Mouse (Mus musculus) cerebellum, adult 9-10 months (tissue): ENCODE data around the gene Erc2.

Experiments
- DNase-seq: peaks from one replicate; pipeline ENCODE4 v3.0.0; 2022

The Erc2 gene

DNA sequence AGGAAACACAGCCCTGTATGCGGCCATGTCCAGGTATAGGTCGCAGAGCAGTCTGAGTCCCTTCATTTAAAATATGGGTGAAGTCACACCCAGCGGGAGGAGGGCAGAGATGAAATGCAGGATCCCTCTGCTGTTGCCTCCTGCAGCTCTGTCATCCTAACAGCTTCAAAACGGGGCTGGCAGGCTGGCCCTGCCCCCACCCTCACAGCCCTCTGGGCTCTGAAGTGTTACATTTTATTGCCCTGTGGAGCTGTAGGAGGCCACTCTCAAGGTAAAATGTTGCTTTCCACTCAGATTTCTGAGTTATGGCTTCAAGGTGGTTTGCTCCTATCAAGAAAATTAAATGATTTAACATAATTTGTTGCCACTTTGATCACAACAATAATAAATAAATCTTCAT lies 847.5 kb downstream of the Erc2 start:
- no peak for DNase-seq

DNA sequence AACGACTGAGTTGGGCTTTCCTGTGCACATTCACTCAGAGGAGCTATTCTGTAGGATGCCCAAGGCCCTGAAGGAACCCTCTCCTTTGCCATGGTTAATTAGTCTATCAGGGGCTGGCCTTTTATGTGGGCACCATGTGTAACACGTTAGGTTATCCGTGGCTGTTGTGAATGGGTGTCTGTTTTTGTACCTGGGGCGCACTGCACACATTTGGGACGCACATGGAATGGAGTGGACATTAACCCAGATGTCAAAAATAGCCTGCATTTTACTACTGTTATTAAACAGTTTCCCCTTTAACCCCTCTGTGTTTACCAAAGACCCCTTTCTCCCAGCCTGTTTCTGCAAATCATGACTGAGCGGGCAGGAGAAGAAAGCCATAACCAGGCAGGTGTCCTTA lies 848.0 kb downstream of the Erc2 start:
- no peak for DNase-seq

DNA sequence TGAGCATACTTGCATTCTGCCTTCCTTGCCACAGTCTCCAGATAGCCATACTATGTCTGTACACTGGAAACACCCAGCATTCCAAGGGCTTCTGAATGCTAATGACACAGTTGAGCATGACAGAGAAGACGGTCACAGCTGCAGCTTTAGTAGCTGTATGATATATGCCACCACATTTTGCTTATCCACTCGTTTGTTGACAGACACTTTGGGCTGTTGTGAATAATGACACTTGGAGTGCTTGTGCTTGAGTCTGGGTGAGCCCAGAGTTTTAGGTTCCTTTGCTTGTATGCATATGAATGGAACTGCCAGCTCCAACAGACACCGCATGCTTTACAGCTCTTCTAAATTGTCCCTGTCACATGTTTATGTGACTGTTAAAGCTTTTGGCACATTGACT lies 852.8 kb downstream of the Erc2 start:
- no peak for DNase-seq

DNA sequence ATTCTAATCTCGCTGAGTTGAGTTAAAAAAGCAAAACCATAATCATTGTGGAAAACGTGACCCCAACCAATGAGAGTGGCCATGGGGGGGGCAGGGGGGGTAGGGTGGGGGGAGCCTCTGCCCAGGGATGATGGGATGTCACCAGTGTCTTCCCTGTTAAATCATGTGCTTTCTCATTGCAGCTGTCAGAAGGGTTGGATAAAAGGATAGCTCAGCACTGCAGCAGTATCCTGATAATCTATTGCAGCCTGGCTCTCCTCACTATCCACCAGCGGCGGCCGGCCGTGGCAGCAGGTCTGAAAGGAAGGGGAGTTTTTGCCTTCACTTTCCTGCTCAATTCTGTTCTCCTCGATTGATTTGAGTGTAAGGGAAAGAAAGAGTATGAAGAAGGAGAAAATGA lies 853.2 kb downstream of the Erc2 start:
- no peak for DNase-seq

DNA sequence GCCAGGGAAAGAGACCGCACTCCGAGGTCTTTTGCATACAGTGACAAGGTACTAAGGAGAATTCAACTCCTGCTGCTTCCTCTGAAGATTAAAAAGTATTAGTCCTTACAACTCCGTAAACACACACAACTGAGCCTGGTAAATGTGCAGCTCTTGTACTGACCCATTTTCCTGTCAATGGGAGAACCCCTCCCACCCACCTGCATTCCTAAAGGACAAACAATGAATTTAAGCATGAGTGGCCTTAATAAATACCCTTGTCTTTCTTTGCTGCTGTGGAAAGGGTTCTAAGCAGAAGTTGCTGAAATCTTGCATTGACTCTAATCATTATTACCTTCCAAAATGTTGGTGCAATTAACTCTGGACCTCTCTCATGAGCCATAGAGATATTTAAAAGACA lies 854.5 kb downstream of the Erc2 start:
- no peak for DNase-seq

DNA sequence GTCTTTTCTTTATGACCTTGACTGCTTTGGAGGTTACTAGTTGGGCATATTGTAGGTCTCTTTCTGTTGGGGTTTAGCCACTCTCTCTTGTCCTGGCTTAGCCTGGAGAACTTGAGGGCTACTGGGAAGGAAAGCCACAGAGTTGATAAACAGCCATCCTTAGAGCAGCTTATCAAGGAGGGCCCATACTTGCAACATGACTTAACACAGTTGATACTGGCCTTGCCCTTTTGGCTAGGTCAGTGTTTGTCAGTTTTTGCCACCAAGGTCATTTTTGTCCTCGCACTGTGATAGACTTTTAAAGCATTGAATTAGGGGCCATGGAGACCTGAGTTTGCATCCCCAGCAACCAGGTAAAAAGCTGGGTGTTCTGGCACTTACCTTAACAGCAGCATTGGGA lies 858.6 kb downstream of the Erc2 start:
- no peak for DNase-seq

DNA sequence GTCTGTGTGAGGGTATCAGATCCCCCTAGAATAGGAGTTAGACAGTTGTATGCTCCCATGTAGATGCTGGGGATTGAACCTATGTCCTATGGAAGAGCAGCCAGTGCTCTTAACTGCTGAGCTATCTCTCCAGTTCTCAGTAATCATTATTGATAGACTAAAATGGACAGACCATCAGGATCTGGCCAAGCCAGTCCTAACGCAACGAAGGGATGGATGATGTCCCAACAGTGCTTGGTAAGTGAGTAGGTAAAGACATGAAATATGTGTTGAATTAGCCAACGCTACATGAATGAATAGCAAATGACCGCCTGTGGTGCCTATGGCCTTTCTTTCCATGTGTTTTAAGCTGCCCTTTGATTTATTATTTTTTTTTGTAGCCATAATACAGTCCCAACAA lies 871.6 kb downstream of the Erc2 start:
- no peak for DNase-seq

DNA sequence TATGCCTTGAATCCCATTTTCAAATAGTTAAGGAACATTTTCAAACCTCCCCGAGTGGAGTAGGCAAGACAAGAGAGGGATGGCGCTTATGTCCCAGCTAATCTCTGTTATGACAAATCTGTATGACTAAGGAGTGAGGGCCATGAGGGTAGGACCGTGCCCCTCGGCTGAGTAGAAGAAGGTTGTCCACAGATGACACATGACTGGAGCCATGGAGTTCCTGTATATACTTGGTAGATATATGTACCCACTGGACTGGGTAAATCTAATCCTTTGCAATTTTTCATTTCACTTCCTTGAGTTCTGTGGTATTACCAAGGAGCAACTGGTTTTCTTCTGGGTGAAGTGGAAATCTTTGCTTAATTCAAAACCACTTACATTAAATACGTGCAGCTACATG lies 872.0 kb downstream of the Erc2 start:
- DNase-seq, result no peak

DNA sequence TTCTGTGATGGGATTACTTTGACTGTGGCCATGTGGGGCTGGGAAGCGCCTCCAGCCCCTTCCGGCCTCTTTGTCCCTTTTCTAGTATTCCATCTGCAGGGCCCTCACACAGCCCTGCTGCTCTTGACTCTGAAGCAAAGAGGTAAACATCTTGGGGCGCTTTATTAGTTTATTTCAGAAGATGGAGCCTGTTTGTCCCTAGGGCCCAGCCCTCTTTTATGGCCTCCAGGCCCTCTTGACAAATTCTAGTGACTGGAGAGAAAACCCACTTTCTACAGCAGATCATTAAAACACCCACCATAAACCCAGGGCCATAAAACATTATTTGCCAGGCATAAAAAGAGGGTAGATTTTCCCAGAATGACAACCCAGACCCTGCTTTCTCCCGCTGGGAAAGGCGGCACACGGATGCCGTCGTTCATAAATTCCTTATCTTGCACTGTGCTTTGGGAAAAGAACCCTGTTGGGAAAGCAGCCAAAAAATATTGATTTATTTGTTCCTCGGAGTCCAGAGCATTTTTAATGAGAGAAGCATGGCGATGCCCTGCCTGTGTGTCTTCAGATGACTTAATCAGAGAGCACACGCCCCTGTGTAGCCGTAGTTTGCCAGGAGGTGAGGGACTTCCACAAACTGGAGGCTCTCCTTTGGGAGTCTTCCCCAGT lies 879.1 kb downstream of the Erc2 start:
- no peak for DNase-seq

DNA sequence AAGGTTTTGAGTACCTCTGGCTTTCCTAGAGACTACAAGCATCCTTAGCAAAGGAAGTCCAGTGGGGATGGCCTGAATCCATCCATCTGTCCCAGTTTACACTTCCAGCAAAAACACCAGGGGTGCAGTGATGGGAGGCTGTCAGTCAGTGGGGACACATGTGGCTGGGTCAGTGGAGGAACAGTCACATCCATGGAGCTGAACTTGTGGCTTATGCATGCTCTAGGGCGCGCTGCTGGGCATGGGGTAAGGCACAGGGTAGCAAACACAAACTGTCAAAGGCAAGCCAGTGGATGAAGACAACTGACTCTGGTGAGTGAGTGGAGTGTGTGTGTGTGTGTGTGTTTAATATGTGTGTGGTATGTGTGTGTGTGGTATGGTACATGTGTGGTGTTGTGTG lies 881.0 kb downstream of the Erc2 start:
- no peak for DNase-seq

DNA sequence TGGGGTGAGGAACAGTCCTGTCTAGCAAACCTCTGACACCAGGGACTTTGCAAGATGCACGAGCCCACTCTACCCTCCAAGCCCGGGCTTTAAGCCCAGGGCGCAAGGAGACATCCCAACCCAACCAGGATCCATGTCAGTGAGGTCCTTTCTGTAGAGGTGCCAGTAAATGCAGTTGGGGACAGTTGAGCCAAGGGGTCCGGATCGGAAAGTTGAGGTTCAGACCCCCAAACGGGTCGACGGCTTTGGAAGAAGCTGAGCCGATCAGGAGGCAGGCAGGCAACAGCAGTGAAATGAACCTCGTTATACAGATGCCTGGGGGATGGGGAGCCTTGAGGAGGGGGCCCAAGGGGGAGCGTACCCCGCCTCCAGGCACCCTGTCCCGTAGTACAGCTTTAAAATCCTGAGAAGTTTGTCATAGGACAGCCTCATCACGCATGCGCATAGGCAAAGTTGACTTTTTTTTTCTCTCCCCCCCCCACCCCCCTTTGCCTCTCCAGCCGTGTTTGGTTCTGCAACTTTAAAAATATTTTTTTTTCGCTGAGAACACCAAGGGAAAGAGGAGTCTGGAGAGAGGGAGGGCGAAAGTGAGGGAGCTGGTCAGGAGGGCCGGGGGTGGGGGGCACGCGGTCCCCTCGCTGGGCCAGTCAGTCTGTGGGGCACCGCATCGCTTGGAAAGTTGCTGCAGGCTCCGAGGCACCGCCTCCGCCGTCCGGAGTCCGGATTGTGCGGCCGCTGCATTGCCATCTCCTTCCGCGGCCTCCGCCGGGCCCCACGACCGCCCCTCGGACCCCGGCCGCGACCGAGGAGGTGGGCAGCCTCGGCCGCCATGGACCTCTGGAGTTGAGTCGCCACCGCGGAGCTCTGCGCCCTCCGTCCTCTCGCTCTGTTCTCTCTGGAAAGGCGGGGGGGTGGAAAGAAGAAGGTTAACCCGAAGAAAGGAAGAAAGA lies 882.1 kb downstream of the Erc2 start, which contains the start of gene Wnt5a:
Gene Wnt5a, plus strand, starts transcription at position 650 of the 950 bp plus-strand sequence.
- DNase-seq, result no peak

DNA sequence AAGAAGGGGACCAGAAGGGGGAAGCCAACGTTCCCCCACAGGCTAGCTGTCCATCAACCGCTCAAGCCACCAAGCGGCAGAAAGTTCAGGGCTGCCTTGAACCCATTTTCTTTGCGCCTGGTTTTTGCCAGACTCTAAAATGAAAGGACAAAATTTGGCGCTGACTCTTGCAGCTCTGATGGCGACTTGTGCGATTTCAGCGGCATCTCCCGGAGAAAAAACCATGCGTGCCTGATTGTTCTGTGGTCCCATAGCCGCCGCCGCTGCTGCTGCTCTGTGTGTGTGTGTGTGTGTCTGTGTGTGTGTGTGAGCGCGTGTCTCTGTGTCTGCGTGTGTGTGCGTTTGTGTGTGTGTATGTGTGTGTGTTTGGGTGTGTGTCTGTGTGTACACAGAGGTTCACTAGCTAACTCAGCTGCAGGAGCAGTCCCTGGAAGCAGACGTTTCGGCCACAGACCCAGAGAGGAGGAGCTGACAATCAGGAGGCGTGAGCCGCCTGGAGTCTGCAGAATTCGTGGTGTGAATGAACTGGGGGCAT lies 882.9 kb downstream of the Erc2 start:
- DNase-seq, result no peak

DNA sequence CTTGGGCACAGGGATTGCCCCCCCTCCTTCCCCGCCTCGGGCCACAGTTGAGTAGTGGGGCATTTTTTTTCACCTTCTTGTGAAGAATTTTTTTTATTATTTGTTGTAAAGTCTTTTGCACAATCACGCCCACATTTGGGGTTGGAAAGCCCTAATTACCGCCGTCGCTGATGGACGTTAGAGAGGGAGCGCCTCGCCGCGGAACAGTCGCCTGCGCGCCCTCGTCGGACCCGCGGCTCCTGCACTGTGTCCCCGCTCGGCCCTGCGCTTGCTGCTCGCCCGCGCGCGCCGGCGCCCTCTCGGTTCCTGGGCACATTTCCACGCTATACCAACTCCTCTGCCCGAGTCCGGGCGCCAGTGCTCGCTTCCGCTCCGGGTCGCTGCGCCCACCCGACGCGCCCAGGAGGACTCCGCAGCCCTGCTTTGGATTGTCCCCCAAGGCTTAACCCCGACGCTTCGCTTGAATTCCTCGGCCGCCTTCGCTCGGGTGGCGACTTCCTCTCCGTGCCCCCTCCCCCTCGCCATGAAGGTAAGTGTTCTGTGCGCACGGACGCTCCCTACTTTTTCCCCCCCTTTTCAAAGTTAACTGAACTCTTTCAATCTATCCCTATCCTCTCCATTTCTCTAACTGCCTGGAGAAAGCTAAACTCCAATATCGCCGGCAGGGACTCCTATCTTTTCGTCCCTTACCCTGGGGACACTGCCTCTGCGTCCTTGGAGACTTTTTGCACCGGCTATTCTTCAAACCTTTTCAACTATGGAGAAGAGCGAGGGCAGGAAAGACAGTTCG lies 883.6 kb downstream of the Erc2 start:
- no peak for DNase-seq

DNA sequence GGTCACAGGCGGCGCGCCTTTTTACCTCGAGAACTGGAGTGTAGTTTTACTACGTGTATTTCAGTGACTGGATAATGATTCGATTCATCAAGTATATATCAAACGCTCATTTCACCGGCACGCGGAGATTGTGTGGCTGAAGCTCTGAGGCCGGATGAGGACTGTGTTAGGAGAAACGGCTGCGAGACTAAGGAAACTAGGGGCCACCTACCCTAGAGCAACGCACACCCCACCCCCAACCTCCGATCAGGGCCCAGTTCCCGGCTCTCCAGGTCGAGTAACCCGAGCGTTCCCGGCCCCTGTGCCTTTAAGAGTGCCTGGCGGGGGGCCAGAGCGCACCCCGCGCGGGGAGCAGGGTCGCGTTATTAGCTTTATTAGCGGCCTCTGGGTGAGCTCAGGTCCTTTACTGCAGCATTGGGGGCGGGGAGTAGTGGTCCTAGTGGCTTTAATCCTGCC lies 884.2 kb downstream of the Erc2 start:
- no peak for DNase-seq

DNA sequence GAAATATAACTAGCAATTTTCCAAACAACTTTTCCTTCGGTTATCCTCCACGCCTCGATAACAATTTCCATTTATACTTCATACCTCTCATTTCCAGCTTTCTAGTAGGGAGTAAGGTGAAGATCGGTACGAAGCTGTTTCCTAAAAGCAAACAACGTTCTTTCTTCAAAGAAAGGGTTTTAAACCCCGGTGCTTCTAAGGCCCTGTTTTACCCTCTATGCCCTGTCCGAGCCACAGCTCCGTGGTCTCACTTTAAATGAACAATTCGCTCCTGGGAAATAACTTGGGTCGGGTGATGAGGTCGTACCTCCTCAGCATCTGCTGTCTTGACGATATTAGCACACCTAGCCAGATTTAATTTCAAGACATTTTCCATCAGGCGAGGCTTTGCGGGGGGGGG lies 884.8 kb downstream of the Erc2 start:
- no peak for DNase-seq

DNA sequence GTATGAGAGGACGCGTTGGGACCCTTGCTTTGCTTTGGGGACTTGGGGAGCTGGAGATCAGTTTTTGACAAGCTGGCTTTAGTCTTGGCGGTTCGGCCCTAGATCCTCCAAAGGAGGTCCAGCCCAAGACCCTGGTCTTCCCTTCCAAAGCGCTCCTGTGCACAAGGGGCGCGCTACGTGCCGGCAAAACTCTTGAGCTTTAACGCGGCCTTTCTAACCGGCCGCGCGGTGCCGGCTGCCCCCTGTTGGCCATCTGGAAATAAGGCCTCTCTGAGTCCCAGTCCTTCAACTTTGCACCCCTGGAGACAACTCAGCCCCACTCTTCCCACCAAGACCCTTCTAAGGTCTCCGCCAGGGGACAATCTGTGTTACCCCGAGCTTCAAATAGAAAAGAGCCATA lies 885.2 kb downstream of the Erc2 start:
- DNase-seq, result peak; percentile 20

DNA sequence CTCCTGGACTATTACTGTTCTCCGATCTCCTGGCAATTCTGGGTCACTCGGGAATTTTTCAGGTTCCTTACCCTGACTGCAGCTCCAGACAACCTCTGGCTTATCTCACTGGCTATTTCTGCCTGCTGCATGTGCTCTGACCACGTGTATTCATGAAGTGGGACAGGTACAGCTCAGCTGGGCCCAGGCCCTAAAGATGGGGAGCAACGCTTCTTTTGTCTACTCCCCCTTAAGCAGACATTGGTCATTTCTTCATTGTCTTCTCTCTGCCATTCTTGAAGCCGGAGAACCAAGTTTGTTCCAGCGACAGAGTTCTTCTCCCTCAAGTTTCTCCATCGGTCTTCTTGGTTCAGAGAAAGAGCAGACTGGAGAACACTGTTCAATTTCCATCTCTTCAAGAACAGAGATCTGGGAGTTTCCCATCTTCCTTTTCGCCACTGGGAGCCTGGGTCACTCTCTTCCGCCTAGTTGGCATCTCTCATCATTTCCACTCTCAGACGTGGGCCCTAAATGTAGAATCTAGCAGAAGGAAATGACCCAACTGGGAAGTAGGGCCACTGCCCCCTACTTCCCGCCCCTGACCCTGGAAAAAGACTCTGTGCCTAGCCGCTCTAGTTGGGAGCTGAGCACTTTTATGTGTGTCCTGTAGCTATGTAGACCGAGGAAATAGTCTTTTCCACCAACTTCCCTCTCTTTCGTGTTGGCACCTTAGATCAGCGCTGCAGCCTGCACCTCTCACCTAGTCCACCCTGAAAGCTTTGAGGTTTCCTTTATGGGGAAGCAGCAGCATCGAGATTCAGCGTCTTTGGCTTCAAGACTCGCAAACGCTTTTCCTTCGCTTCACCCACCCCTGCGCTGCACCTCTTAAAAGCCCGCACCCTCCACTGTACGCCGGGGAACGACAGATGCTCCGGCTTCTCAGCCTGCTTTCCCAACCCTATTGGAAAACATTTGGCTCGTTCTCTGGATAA lies 886.3 kb downstream of the Erc2 start:
- no peak for DNase-seq

DNA sequence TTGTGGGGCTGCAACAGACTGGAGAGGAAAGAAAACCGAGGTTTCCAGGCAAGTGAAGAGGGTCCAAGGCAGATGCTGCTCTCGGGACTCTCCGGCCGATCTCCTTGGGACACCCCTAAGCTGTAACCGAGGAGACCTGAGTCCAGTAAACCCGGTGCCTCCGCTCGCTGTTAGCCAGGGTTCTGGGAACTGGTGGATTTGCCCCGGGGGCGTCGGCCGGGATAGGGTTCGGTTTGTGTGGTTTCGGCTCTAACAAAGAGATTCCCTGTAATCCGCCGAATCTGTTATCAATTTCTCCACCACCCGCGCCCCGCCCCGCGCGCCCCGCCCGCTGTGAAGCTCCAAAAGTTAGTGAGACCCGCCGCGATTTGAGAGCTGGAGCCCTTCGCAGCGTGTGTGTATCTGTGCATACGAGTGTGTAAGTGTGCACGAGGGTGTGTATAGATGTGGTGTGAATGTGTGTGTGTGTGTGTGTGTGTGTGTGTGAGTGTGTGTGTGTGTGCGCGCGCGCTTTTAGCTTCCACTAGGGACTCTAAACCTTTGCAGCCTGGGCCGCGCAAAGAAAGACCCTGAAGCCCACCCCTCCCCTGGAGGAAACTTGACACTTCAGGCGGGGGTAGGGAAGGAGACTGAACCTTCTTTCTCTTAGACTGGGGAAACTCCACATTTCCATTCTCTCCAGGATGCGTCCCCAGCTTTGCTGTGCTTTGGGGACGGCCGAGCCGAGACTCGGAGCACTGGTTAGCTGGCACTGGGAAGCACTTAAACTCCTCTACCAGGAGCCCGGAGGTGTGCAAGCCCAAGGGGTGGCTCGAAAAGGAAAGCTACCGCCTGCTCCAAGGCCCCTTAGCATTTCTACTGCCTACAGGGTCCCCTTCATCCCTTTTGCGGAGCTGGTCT lies 887.5 kb downstream of the Erc2 start:
- DNase-seq, result no peak

DNA sequence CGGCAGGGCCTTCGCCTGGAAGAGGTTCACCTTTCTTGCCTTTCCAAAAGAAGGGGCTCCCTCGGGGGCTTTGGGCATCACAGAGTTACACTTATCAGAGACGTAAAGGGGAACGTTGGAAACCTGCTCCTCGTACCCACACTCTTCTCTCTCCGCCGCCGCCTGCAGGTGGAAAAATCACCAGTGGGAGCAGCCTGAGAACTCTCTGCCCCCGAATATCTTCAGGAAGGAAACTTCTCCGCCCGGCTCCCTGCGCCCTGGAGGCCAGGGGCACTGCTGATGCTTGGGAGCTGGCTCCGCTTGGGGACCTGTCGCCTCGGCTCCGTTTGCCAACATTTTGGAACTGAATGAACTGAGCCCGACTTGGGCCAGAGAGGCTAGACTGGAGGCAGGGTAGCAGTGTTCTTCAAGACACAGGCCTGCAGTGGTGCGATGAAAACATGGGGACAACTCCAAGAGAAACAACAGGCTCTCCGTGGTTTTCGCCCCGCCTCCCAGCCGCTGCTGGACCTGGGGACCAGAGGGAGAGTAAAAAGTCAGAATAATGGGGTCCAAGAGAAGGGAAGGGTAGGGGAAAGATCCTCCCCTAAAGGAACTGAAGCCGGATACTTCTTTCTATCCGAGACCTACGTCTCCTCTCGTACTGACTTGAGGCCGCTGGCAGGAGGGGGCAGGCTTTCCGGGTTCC lies 888.3 kb downstream of the Erc2 start:
- DNase-seq, result no peak

DNA sequence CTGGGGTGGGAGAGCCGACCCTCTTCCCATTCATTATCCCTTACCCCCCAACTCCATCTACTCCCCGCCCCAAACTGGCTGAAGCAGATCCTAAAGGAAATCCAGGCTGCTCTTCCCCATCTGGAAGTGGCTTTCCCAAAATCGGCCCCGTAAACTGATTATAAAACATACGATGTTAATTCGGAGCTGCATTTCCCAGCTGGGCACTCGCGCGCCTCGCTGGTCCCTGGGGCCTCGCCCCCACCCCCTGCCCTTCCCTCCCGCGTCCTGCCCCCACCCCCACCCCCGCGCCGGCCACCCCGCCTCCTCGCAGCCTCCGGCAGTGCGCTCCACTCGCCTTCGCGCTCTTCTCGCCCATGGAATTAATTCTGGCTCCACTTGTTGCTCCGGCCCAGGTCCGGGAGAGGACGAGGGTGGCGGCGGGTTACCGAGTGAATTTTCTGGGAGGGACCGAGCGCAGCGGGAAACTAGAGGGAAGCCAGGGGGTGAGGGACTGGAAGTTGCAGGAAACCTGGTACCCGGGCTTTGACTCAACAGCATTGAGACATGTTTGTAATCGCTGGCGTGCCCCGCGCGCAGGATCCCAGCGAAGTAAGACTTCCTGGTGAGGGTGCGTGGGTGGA lies 888.9 kb downstream of the Erc2 start:
- DNase-seq, result no peak
